Mouse (Mus musculus) c-Kit-negative CD71-positive TER-119-positive erythroid progenitor cells, embryonic 14.5 days (primary cell): ENCODE data around the gene Mettl13.

ENCODE experiments used
- DNase-seq: peaks from one replicate; pipeline ENCODE4 v3.0.0-alpha.2; 2013; ENCODE audit warnings: low read depth, low spot score

Gene Mettl13

DNA sequence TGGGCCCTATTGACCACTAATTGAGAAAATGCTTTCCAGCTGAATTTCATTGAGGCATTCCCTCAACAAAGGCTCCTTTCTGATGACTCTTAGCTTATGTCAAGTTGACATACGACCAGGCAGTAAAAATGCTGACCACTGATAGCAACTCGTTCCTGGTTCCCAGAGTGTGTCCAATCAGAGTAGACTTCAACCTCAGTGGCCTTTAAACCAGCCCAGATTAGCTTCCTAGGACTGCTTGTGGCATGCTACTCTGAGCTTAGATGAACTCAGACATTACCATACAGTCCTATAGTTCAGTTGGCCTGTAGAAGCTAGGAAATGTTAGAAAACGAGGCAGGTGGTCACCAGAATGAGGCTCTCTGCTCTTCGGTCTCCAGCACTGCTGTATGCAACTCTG, 16.0 kb downstream of the Mettl13 start:
- no peak for DNase-seq

DNA sequence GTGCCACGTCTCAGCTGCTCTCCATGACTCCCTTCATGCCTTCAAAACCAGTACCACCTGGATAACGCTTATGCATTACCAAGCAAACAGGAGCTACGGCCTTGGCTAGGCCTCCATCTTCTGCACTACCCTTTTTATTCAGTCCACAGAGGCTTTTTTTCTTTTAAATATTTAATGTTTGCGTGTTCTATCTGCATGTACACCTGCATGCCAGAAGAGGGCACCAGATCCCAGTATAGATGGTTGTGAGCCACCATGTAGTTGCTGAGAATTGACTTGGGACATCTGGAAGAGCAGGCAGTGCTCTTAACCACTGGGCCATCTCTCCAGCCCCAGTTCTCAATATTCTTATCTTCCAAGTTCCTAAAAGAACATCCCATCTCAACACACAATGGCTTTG, 16.8 kb downstream of the Mettl13 start:
- DNase-seq = no peak

DNA sequence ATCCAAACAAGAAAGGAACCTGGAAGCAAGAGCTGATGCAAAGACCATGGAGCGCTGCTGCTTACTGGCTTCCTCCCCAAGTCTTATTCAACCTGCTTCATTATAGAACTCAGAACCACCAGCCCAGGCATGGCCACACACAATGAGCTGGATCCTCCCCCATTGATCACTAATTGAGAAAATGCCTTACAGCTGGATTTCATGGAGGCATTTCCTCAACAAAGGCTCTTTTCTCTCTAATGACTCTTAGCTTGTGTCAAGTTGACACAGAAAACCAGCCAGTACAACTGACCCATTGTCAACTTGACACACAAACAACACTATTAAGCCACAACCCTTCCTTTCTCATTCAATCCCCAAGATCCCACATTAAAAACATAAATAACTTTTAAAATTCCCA, 17.7 kb downstream of the Mettl13 start:
- no peak for DNase-seq

DNA sequence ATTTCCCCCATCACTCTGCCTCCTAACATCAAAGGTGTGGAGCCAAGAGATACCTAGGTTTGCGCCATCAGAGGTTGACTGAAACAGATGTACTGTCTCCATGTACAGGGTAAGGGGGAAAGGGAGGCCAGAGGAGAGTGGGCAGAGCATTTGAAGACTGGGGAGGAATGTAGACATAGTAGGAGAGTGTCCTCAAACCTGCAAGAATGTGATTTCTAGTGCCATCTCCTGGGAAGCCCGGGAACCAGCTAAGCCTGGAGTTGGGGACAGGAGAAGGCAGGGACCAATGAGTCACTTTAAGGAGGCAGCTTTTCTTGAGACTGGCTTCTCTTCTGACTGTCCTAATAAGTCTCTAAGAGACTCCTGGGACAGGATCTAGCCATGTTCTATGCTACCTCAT, 18.7 kb downstream of the Mettl13 start:
- no peak for DNase-seq

DNA sequence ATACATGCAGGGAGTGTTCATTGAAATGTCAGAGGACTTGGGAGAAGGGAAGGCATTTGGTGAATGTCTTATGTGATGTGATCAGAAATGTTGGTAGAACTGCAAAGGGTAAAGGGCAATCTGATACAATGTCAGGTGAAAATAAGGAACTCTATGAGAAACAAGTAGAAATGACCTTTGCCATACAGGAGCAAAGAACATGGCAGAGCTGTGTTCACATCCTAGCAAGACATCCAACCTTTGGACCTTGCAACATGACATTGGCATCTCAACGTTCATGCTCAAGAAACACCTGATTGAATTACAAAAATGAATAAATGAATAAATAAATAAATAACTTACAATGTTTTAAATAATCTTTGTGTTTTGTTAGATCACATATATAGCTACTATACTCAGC, 33.2 kb downstream of the Mettl13 start:
- no peak for DNase-seq

DNA sequence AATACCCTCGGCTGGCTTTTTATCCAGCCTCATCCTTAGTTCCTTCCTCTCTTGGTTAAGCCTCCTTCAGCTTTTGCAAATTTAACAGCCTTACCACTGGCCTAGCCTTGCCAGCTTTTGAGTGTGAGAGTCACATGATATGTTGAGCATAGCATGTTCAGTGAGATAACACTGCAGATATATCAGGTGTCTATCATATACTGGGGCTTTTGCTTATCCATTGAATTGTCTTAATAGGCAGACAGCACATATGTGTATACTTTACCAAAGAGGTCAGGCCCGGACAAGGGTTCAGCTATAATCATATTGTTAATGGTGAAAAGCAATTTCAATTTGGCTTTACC, 38.4 kb downstream of the Mettl13 start:
- DNase-seq = no peak

DNA sequence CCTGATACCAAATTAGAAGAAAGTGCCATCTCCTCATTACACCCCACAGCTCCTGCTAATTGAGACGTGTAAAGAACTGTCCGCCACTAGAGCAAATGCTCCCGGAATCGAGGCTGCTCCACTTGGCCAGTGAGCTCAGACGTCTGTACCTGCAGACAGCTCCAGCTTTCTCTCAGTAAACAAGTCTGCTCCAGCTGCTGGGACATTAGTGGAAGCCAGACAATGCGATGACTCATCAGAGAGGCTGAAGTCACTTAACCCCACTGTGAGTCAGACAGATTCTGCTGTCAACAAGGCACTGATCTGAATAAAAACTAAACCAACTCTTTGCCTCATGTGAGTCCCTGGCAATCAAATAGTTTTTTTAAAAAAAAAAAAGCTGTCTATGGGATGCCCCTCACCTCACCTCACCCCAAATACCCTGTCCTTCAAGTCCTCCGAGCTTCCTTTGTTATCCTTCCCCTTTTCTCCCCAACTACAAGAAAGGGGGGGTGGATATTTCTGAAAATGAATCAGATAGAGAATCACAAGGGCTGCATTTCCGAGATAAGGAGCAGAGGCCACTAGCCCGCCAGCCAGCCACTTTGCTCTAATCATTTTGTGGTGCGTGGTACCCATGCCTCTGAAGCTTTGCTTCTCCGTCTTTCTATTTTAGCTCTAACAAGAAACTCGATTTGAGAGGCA, 38.9 kb downstream of the Mettl13 start:
- no peak for DNase-seq

DNA sequence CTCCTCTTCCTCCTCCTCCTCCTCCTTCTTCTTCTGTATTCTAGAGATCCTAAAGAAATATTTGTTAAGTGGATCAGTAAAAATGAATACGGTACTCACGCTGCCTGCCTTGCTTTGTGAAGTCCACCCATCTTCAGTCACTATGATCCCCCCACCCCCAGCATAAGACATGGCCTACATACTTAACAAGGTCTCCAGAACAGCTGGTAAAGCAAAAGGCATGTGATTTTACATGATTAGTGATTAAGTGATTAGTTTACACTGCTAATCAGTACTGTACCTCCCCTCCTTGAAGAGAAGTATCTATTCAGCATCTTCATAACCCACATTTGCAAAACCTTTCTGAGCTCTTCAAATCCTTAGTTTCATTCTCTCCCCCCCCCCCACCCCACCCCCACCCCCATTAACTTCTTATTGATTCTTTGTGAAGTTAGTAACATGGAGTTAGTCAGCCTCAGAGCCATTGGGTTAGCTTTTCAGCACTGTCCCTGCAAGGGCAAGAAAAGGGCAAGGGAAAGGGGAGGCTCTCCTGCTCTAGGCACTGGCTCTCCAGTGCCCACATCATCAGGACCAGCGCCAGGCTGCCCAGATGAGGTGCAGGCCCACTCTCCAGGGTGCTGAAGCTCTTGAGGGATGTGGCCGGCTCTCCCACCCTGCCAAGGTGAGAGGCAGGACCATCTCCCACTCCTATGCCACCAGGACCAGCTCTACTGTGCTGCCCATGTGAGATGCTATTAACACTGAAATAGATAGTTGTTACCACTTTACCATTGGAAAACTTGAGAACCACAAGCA, 39.9 kb downstream of the Mettl13 start:
- no peak for DNase-seq

DNA sequence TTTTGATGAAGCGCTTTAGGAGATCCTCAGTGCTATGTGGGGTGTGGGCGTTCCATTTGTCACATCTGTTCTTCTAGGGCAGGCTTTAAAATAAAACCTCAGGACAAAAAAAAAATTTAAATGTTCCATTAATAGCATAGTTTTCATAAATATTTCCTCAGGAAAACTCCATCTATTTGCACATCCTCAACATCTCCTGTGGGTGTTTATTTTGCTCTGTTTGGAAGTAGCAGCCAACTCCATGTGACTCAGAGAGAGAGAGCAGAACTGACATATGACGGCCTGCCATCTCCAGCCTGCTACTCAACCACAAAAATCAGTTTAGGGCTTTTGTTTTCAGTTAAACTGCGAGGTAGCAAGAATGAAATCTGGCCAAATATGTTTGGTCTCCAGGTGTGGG, 41.8 kb downstream of the Mettl13 start:
- DNase-seq = no peak

DNA sequence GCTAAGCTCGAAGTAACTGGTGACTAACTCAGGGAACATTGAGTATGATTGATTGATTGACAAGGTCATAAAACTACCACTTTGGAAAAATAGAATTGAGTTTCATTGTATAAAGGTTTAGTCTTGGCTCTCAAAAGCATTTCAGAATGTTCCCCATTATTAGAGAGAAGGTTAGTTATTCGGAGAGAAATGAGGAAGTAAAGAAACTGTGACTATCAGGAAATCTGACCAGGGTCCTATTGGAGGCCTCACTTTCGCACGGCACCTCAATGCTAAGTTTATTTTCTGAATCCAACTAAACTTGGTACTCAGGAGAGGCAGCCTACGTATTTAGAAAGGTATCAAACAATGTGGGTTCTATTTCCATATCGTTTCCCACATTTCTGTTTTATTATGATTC, 42.7 kb downstream of the Mettl13 start:
- DNase-seq = no peak
